Mouse (Mus musculus) kidney, adult 18-20 months (tissue): ENCODE measurements around the gene Fbxw28.
"Not testable (repeated sequence)": the region's sequence is repeated elsewhere in the genome, so short reads cannot be mapped to it uniquely, and the experiment has no call there.

ENCODE experiments used
- DNase-seq: peaks from one replicate; pipeline ENCODE4 v3.0.0; 2021

Gene Fbxw28

GRCm38 (mm10) chr9:109339559-109339958, at the start of gene Fbxw28:
Gene Fbxw28, minus strand, starts transcription at chr9:109339659.
- not testable (repeated sequence) for DNase-seq

GRCm38 (mm10) chr9:109287576-109287975, 51.9 kb downstream of the Fbxw28 start, which contains the start of gene Fbxw14:
Gene Fbxw14, minus strand, starts transcription at chr9:109287676.
- not testable (repeated sequence) for DNase-seq
